In genomic region chr3:85860996-85861395, GRCm38 (mm10) we compare ENCODE assay signal across 22 mouse cellular contexts. TPM values are rescaled to one million over a fixed set of nuclear protein-coding genes. Genes with fewer than 3 reads are reported as not detected.
"Had no signal": no experiment of that assay in that cellular context is flagged by ENCODE, and none has a peak within 500 bp of the region (broad histone marks: within the 10 kb centered on the region; RNA-seq: fewer than 3 reads in every experiment).

No protein-coding gene starts in this region.

- H3K4me3 ChIP-seq: lung, embryonic 15.5 days; midbrain, embryonic 10.5 days; midbrain, embryonic 12.5 days; myocyte; neural tube, embryonic 13.5 days; neural tube, embryonic 15.5 days had no signal

- ATAC-seq: liver, postnatal 0 days; lung, postnatal 0 days; midbrain, embryonic 16.5 days had no signal

- H3K27ac ChIP-seq: lung, embryonic 15.5 days; macrophage; midbrain, embryonic 10.5 days; midbrain, embryonic 12.5 days; neural tube, embryonic 13.5 days; neural tube, embryonic 15.5 days had no signal

- DNase-seq: liver, postnatal 0 days; lung, adult 2 months; lung, postnatal 14 days; lung, postnatal 36 days; midbrain, embryonic 14.5 days; right cerebral cortex, postnatal 14 days; right cerebral cortex, postnatal 4 days; spleen, adult 18-20 months; thymus, adult 18-20 months; thymus, postnatal 14 days; thymus, postnatal 36 days had no signal

RNA-seq across cellular contexts. Expression of gene Glt28d2, which starts 26.3 kb away (rescaled TPM):
- total RNA-seq: megakaryocyte, adult 5-6 weeks had no signal

RNA-seq across cellular contexts. Expression of gene Gm37240, which starts 26.3 kb away (rescaled TPM):
- total RNA-seq: megakaryocyte-erythroid progenitor cell, adult 5-6 weeks had no signal

RNA-seq across cellular contexts. Expression of gene Fam160a1, which starts 43.9 kb away (rescaled TPM):
- total RNA-seq: megakaryocyte, adult 5-6 weeks; megakaryocyte-erythroid progenitor cell, adult 5-6 weeks had no signal
